Mouse (Mus musculus): ENCODE measurements around the gene Olfr615.
"Not testable (repeated sequence)": the region's sequence is repeated elsewhere in the genome, so short reads cannot be mapped to it uniquely, and the experiment has no call there.

The Olfr615 gene

DNA sequence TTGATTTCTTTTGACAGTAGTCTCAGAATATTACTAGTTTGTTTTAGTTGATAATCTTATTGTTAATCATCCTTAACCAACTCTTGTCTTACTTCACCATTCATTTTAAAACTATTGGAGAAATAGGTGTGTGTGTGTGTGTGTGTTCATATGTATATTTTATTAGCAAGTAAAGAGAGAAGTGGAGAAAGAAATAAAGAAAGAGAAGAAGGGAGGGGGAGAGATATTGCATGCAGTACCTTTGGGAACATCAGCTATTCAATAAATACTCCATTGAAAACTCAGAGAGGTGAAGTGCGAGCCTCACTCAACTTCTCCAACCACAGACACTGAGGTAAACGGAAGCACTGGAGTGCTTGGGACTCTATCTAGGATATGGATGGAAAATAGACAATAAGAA lies at the start of gene Olfr615:
Gene Olfr615 (plus strand): TSS at position 301 of the 400 bp plus-strand sequence.
- DNase-seq (ENCODE audit: low spot score): no peak

DNA sequence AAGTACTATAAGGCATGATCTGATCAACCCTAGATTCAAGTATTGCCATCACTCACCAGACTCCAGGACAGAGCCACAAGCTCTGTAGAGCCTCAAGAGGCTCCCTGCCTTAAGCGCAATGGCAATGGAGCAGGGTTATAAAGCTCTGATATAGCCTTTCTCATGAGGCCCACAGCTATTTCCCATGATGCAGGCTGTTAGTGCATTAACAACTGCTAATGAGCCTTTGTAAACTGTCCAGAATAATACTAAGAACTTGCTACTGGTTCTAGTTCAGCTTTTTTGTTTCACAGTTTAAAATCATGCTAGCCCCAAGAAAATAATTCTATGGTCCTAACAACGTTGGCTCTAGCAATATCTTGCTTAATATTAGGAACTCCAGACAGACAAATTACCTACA lies 43.9 kb upstream of the Olfr615 start, which contains the start of gene Olfr610:
Gene Olfr610 (minus strand): TSS at position 101 of the 400 bp plus-strand sequence.
- no peak for DNase-seq (ENCODE audit: low spot score)

DNA sequence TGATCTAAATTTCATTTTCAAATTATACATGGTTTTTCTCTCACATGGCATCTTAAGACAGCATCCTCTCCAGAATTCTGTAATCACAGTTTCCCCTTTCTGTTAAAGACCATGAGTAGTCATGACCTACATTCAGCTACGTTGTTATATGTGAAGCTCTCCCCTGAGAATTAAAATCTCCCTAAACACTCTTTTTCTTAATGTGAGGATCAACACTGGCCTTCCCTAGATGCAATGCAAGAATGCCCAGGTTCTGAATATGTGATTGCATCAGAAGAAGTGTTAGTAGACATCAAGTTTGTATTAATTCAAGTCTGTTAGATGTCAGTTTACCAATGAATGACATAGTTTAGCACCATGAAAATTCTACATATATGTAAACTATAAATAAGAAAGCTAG lies 35.1 kb upstream of the Olfr615 start, which contains the start of gene Olfr611:
Gene Olfr611 (minus strand): TSS at position 101 of the 400 bp plus-strand sequence.
- DNase-seq (ENCODE audit: low spot score): not testable (repeated sequence)

DNA sequence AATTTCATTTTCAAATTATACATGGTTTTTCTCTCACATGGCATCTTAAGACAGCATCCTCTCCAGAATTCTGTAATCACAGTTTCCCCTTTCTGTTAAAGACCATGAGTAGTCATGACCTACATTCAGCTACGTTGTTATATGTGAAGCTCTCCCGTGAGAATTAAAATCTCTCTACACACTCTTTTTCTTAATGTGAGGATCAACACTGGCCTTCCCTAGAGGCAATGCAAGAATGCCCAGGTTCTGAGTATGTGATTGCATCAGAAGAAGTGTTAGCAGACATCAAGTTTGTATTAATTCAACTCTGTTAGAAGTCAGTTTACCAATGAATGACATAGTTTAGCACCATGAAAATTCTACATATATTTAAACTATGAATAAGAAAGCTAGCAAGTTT lies 13.3 kb upstream of the Olfr615 start, which contains the start of gene Olfr612:
Gene Olfr612 (minus strand): TSS at position 101 of the 400 bp plus-strand sequence.
- DNase-seq (ENCODE audit: low spot score): not testable (repeated sequence)

DNA sequence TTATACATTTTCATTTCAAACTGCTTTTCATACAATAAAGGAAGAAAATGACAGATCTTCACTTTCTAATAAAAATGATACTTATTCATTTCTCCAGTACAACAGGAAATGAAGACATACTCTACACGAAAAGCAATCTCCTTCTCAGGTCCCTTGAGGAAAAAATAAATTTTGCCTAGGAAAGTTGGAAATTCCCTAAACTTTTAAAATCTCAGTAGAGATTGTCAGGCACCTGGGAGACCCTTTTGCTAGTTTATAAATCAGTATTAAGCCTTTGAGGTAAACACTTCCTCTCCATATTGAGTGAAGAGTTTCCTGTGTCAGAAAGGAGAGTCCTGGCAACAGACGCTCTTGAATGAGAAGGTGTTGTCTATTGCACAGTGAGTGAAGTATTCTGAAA lies 8.1 kb upstream of the Olfr615 start, which contains the start of gene Olfr613:
Gene Olfr613 (plus strand): TSS at position 301 of the 400 bp plus-strand sequence.
- DNase-seq (ENCODE audit: low spot score): no peak

DNA sequence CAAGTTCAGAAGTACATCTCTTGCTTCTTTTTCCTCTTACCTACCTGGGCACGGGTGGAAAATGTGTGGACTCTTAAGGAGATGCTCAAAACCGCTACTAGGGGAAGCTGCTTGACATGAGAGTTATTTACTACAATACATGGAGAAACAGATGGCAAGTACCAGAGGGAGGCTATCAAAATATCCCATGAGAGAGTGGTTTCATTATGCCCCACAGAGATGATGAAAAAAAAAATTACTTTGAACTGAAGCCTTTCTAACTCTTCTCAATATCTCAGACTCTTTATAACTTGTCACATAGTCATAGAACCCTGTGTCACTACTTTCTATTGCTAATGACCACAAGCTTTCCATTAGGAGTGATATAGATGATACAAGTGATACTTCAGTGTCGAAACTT lies 13.2 kb downstream of the Olfr615 start, which contains the start of gene Olfr616:
Gene Olfr616 (minus strand): TSS at position 101 of the 400 bp plus-strand sequence.
- no peak for DNase-seq (ENCODE audit: low spot score)

DNA sequence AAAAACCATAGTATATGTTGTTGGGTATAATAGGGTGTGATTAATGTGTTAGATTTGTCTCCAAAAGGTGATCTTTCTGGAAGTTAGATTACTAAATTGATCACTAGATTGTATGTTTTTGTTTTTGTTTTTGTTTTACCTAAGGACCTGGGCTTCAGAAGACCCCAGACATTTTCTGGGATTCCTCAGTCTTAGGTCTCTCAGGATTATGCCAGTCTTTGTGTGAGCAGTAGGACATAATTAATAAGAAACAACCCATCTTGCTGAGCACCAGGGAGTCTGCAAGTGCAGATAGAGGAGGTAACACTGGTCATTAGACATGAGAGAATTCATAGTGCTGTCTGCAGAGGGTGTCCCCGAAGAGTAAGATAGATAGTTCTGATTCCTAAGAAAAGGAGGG lies 16.9 kb downstream of the Olfr615 start, which contains the start of gene Olfr617:
Gene Olfr617 (plus strand): TSS at position 301 of the 400 bp plus-strand sequence.
- no peak for DNase-seq (ENCODE audit: low spot score)

DNA sequence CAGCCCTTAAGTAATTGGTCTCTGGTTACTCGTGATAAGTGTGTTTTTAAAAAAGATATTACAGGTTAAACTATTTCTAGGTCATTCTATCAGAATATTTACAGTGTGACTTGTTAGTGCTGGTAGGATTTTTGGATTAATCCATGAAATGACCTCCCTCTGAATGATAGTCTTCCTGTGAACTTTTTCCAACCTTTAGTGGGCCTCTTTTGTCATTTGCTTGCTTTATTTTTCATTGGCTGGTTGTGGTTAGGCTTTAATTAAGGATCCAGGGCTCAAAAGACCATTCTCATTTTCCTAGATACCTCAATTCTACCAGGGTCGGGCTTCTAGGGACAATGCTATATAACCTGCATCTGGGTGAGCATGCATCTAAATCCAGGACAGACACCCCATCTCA lies 33.9 kb downstream of the Olfr615 start, which contains the start of gene Olfr618:
Gene Olfr618 (plus strand): TSS at position 301 of the 400 bp plus-strand sequence.
- DNase-seq (ENCODE audit: low spot score): no peak

DNA sequence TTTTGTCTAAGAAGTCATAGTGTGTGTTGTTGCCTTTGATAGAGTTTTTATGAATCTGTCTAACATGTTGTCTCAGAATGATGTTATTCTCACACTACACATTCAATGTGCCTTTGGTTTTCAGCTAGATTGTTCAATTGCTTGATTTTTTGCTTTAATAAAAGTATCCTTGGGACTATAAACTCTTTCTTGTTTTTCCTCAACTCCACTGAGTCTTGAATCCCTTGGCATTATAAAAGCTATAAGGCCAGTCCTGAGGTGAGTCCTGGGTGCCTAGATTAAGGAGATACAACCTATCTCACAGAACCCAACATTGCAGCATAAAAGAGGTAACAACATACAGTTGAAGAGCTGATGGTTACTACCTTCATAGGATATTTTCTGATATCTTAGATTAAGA lies 44.4 kb downstream of the Olfr615 start, which contains the start of gene Olfr619:
Gene Olfr619 (plus strand): TSS at position 301 of the 400 bp plus-strand sequence.
- no peak for DNase-seq (ENCODE audit: low spot score)

DNA sequence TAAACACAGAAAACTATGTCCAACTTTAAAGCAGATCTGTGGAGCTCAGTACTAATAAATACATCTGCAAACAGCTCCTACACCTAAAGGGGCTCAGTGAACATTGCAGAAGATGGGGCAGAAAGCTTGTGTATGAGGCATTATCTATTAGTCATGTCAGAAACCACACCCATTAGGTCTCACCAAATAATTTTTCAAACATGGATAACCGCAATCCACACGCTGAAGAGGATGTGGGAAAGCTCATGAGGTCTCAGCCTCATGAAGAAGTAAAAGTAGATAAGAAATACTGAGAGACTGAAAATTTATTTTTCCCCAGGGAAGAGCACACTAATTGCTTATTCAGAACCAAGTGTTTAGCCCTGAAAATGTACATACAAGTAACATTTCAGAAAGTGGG lies 51.5 kb downstream of the Olfr615 start:
- DNase-seq (ENCODE audit: low spot score): no peak

DNA sequence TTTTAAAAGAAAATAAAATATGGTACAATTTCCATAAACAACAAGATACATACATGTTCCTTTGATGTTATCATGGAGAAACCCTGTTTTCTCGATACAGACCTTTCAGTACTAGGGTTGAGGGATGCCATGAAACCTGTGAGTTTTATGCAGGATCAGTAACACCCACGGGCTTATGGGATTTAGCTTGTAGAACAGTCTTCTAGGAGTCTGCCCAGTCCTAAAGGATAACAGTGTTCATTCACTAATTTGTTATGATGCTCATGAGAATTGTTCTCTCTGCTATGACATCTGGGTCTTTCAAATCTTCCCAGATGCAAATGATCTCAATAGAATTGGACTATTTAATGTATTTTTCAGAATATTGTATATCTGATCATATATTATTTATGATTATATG lies 56.6 kb downstream of the Olfr615 start, which contains the start of gene Olfr620:
Gene Olfr620 (minus strand): TSS at position 101 of the 400 bp plus-strand sequence.
- no peak for DNase-seq (ENCODE audit: low spot score)
